Mouse (Mus musculus) heart, embryonic 14.5 days (tissue): Measurements from ENCODE around the gene Igf2bp2. TPM values are rescaled to one million over a fixed set of nuclear protein-coding genes. Genes with fewer than 3 reads are reported as not detected.

Source experiments
- ATAC-seq: fragments of 200-750 bp; cut with Nextera tagmentation; 2 replicates; pipeline ENCODE4 v1.8.0; 2017; ENCODE audit warnings: low read depth, moderate TSS enrichment; ENCODE audit not compliant: insufficient number of reproducible peaks, insufficient read depth, low FRiP score
- H3K27ac ChIP-seq, 2 experiments: fragments of 200-500 bp in 1 of 2; fragments of 300-500 bp in 1 of 2; sonication (generic) in 1 of 2; replicated peaks in 1 of 2; 2 replicates each; pipeline ENCODE4 v1.5.1; 2012 to 2014; ENCODE audit warnings: low read depth in 2 of 2, low read length in 2 of 2, control low read depth in 1 of 2, mild to moderate bottlenecking in 1 of 2, mixed read lengths in 1 of 2; ENCODE audit not compliant: control insufficient read depth in 1 of 2, insufficient read depth in 1 of 2
- H3K27me3 ChIP-seq: fragments of 300-500 bp; sonication (generic); 2 replicates; pipeline ENCODE4 v1.6.1; 2014; ENCODE audit warnings: mild to moderate bottlenecking, low read length, control low read depth; ENCODE audit not compliant: control insufficient read depth, insufficient read depth
- H3K36me3 ChIP-seq: fragments of 300-500 bp; sonication (generic); 2 replicates; pipeline ENCODE4 v1.6.1; 2014; ENCODE audit warnings: mild to moderate bottlenecking, control low read depth, low read length, mixed read lengths; ENCODE audit not compliant: control insufficient read depth, insufficient read depth
- H3K4me1 ChIP-seq, 2 experiments: fragments of 200-500 bp in 1 of 2; fragments of 300-500 bp in 1 of 2; sonication (generic) in 1 of 2; 2 replicates each; pipeline ENCODE4 v1.6.1; 2012 to 2014; ENCODE audit warnings: low read length in 2 of 2, control low read depth in 1 of 2, mixed read lengths in 1 of 2; ENCODE audit not compliant: control insufficient read depth in 2 of 2, insufficient read depth in 2 of 2
- H3K4me2 ChIP-seq: fragments of 300-500 bp; sonication (generic); 2 replicates; pipeline ENCODE4 v1.6.1; 2014; ENCODE audit warnings: mild to moderate bottlenecking, low read length
- H3K4me3 ChIP-seq, 2 experiments: fragments of 200-500 bp in 1 of 2; fragments of 300-500 bp in 1 of 2; sonication (generic) in 1 of 2; 2 replicates each; pipeline ENCODE4 v1.5.1; 2012 to 2014; ENCODE audit warnings: low read length in 2 of 2, mild to moderate bottlenecking in 2 of 2, control low read depth in 1 of 2, low read depth in 1 of 2, moderate library complexity in 1 of 2; ENCODE audit not compliant: control insufficient read depth in 1 of 2, insufficient read depth in 1 of 2
- H3K9ac ChIP-seq: fragments of 300-500 bp; sonication (generic); 2 replicates; pipeline ENCODE4 v1.6.1; 2014; ENCODE audit warnings: mild to moderate bottlenecking, low read length
- H3K9me3 ChIP-seq: fragments of 300-500 bp; sonication (generic); 2 replicates; pipeline ENCODE4 v1.6.1; 2016; ENCODE audit warnings: low read length, control low read depth; ENCODE audit not compliant: control insufficient read depth
- WGBS: fragments of 180-500 bp; shearing (Covaris S2); extraction: QIAGEN DNeasy Blood & Tissue Kit; methylation state at CpG from one replicate; pipeline ENCODE4 v1.1.7; 2014; 5-methylcytosine and 5-hydroxymethylcytosine counted together
- polyA plus RNA-seq: library from polyadenylated mRNA; unstranded; fragments of >200 nt; fragmentation: Nextera tagmentation; extraction: Ambion mirVana; gene quantifications from 2 replicates; pipeline ENCODE4 v1.2.1, GENCODE M21; 2014

Gene Igf2bp2
- polyA plus RNA-seq, 1 experiment from 2014 or later: 47.6 TPM

DNA sequence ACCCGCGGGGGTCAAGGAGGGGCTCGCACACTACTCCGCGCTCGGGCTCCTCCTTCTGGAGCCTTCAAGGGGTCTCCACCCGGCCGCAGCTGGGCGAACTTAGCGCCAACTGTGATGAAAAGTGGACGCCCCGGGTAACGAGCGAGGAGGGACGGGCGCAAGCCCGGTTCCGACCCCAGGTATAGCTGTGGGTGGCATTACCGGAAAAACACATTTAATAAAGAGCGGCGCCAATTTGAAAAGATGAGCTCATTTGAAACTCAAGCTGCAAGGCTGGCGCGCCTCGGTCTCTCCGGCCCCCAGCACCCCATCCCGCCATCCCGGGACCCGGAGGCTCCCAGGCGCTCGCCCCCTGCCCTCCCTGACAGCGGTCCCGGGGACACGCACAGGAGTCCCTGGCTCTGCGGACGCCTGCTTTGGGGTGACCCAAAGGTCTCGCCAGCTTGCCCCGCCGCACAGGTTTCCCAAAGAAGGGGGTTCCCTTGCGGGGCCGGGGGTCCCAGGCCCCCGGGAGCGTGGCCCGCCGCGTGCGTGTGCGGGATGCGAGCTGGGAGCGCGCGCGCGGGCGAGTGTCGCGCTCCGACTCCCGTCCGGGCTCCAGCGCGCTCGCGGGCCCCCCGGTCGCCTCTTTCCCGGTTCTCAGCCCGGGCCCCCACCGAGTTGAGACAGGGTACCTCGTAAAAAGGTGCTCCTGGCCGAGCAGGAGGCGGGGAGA, 1.6 kb downstream of the Igf2bp2 start:
- Histone ChIP-seq H3K27ac (peak overlapping the region; percentile 71 to 92), H3K4me1 (peaks cover 0 to 17% of the 10 kb centered on the region in 2 experiments; a peak in 2 of 4 replicates), H3K27me3 (no peaks in the 10 kb centered on the region), H3K4me2 (peak overlapping the region; percentile 92), H3K9ac (peak overlapping the region; percentile 99), H3K4me3 (peak overlapping the region; percentile 70 to 98), H3K9me3 (no peaks in the 10 kb centered on the region), H3K36me3 (no peaks in the 10 kb centered on the region)
- no peak for ATAC-seq
- WGBS: under 1% methylated on average over 71 of the region's 71 CpGs

DNA sequence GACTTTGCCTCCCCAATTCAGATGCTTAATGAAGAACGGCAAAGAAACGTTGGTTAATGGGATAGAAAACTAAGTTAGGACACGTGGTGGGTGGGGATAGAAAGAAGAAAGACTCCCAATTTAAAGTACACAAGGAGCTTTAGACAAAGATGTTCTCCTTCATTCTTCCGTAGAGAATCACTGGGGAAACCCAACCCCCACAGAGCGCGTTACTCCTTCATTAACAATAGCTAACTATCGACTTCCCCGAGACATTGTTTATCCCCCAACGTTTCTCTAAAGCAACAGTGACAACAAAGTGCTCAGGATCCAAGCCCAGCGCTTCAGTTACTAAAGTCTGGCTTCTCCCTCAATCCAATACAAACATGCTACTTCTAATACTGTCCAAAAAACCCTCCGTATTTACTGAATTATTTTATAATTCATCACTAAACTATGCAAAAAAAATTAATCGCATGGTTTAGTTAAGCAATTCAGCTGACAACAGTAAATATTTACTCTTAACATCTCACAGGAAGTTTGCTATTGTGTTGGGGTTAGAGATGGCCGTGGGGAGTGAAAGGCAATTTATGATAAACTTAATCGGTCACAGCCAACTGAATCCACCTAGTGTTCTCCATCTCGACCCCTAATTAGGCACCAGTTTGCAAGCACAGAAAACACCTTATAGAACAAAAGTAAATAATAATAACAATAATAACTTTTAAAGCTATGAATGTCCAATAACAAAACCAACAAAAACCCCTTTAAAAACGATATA, 2.5 kb downstream of the Igf2bp2 start:
- Histone ChIP-seq H3K9ac (peak overlapping the region; percentile 99), H3K27ac (no peak overlapping the region; a peak in 1 of 4 replicates), H3K9me3 (no peaks in the 10 kb centered on the region), H3K36me3 (no peaks in the 10 kb centered on the region), H3K4me3 (peak overlapping the region; percentile 34 to 98; a peak in 3 of 4 replicates), H3K27me3 (no peaks in the 10 kb centered on the region), H3K4me1 (peaks cover 0 to 17% of the 10 kb centered on the region in 2 experiments; a peak in 2 of 4 replicates), H3K4me2 (peak overlapping the region; percentile 92)
- ATAC-seq: no peak
- under 1% methylated on average over 16 of the region's 16 CpGs for WGBS

DNA sequence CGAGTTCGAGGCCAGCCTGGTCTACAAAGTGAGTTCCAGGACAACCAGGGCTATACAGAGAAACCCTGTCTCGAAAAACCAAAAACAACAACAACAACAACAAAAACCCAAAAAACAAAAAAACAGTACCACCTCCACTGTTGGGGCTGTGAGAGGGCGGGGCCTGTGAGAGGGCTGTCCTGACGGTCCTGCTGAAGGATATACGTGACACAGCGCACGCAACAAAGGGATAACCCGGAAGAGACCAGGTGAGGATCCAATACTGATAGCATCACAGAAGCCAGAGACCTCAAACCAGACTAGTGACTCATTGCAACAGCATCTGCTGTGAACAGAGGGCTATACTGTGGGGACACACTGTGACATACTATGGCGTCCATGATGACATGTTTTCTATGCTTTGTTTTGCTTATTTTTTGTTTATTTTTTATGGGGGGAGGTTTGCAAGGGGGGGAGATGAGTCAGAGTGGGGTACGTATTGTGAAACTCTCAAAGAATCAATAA, 10.1 kb downstream of the Igf2bp2 start:
- no peak overlapping the region for H3K4me2 ChIP-seq
- peaks cover 15 to 39% of the 10 kb centered on the region in 2 experiments for H3K4me1 ChIP-seq
- no peaks in the 10 kb centered on the region for H3K9me3 ChIP-seq
- 94% methylated on average over 11 of the region's 11 CpGs for WGBS
- H3K4me3 ChIP-seq: no peak overlapping the region
- no peaks in the 10 kb centered on the region for H3K27me3 ChIP-seq
- H3K36me3 ChIP-seq: no peaks in the 10 kb centered on the region
- no peak overlapping the region for H3K27ac ChIP-seq
- H3K9ac ChIP-seq: no peak overlapping the region
- no peak for ATAC-seq

DNA sequence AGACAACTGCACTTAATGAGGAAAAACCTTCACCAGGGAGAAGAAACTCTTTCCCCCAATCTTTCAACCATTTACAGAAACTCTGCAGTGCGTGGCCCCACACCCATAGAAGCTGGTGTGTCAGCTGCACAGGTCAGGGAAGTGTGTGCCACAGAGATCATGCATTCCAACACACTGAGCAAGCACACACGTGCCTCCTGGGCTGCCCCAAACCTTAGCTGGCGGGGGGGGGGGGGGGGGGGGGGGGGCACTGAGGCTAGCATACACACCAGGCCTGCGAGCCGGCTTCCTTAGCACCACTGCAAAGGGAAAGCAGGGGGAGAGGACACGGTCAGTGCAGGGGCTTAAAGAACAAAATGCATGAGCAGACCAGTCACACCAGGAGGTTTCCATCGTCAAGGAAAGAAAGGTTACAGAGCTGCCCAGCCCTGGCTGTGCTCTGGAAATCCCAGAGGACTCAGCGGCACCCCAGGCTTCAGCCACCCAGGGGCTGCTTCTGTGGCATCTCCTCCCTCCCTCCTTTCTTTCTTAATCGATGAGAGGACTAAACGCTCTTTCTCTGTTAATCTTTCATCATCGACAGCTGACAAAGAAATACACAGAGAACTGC, 11.3 kb downstream of the Igf2bp2 start:
- ATAC-seq: peak; percentile 52
- peak overlapping the region; percentile 57; the same call in 1 of the 2 replicates for H3K9ac ChIP-seq
- H3K4me3 ChIP-seq: no peak overlapping the region

DNA sequence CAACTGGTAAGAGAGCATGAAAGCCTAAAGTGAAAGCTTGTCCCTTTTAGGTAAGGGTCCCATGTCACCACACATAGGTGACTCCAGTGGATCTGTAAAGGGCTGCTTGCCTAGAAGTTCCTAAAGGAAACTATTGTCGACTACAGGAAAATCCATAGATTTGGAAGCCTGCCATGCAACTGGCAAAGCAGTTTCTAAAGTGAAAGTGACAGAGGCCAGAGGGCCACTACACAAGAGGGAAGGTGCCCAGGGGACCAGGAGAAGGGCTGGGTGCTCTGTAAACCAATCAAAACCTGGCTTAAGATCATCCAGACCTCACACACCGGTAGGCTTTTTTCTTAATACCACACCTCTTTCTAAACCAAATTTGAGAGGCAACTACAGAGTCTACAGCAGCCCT, 12.7 kb downstream of the Igf2bp2 start:
- Histone ChIP-seq H3K4me1 (peaks cover 15 to 61% of the 10 kb centered on the region in 2 experiments), H3K4me3 (peak overlapping the region in 1 of 2 experiments; percentile 10; a peak in 2 of 4 replicates), H3K27me3 (no peaks in the 10 kb centered on the region), H3K4me2 (peak overlapping the region; percentile 57), H3K9ac (peak overlapping the region; percentile 42), H3K36me3 (no peaks in the 10 kb centered on the region), H3K9me3 (no peaks in the 10 kb centered on the region), H3K27ac (peak overlapping the region; percentile 64 to 81)
- 7% methylated on average over 2 of the region's 2 CpGs for WGBS
- ATAC-seq: no peak

More for the DNA sequence above, 11.3 kb downstream of the Igf2bp2 start:
- peak overlapping the region; percentile 52 for H3K4me2 ChIP-seq
- peaks cover 15 to 51% of the 10 kb centered on the region in 2 experiments for H3K4me1 ChIP-seq
- no peaks in the 10 kb centered on the region for H3K9me3 ChIP-seq
- WGBS: 21% methylated on average over 8 of the region's 11 CpGs
- no peaks in the 10 kb centered on the region for H3K36me3 ChIP-seq
- H3K27ac ChIP-seq: peak overlapping the region; percentile 70 to 72; a peak in 3 of 4 replicates
- H3K27me3 ChIP-seq: no peaks in the 10 kb centered on the region

DNA sequence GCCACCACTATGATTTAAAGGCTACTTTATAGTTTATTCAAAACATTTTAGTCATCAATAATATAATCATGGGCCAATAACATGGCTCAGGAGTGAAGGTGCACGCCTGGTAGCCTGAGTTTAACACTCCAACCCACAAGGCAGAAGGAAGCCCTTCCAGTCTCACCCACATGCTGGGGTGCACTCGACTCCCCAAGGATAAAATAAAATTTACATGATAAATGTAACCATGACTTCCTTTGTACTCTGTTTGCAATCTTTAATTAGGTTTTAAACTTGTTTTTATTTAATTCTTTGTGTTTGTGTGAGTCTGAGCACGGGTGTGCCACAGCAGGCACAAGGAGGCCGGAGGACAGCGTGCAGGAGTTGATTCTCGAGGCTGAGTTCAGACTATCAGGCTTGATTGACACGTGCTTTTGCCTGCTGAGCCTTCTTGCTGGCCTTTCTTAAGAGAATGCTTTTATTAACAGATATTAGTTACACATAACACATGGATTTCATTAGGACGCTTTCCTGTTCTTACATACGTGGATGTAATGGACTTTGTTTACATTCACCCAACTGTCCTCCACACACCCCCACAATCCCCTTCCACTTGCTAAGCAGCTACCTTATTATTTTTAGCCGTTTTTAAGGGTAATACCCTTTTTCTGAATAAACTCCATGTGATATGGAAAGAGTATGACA, 13.3 kb downstream of the Igf2bp2 start:
- Histone ChIP-seq H3K9ac (no peak overlapping the region), H3K36me3 (no peaks in the 10 kb centered on the region), H3K9me3 (no peaks in the 10 kb centered on the region), H3K27me3 (no peaks in the 10 kb centered on the region), H3K4me1 (peaks cover 15 to 66% of the 10 kb centered on the region in 2 experiments), H3K4me2 (peak overlapping the region; percentile 57), H3K4me3 (peak overlapping the region in 1 of 2 experiments; percentile 10; a peak in 1 of 4 replicates), H3K27ac (peak overlapping the region; percentile 64 to 81; a peak in 3 of 4 replicates)
- 55% methylated on average over 10 of the region's 10 CpGs for WGBS
- no peak for ATAC-seq

DNA sequence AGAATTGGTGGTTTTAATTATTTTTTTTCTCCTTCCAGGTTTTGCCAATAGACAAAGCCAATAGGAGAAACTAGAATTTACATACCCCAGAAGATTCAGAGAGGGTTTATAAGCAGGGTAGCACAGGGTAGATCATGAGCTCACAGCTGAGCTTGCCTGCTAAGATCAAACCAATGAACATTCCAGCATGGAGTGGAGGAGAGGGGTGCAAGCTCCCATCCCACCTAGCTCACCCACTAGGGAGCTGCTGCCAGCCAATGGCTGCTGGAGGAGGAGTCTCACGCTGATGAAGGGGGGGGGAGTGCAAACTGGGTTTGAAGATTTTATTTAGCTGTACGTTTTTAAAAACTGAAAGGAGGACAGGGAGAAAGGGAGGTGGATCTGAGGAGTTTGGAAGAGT, 14.0 kb downstream of the Igf2bp2 start:
- Histone ChIP-seq H3K4me1 (peaks cover 15 to 71% of the 10 kb centered on the region in 2 experiments), H3K4me3 (no peak overlapping the region), H3K27ac (no peak overlapping the region), H3K36me3 (no peaks in the 10 kb centered on the region), H3K9me3 (no peaks in the 10 kb centered on the region), H3K9ac (no peak overlapping the region), H3K27me3 (no peaks in the 10 kb centered on the region), H3K4me2 (no peak overlapping the region)
- ATAC-seq: no peak
- WGBS: 46% methylated on average over 2 of the region's 2 CpGs
